In genomic region chr7:141099911-141100691, GRCm38 (mm10) we compare ENCODE assay signal across 8 mouse cellular contexts. TPM values are rescaled to one million over a fixed set of nuclear protein-coding genes. Genes with fewer than 3 reads are reported as not detected.
A peak's percentile ranks its signal among the peaks of the same experiment; 100 is the strongest.
DNase-seq lines count a peak whose midpoint lies in the region; ATAC-seq lines count a peak whose summit lies in the region.

Gene Sigirr, minus strand, starts transcription at chr7:141100572.

- H3K4me2 ChIP-seq in heart, embryonic 16.5 days (ENCODE audit: low read depth, low read length), result peak within 1 kb of the TSS; percentile 77

- ATAC-seq in heart, embryonic 16.5 days (replicated peaks; ENCODE audit: extremely low read depth, insufficient read depth, low FRiP score), result 0 out of 2 replicates have a peak, but pooled peaks have one; percentile 5
- no peak for ATAC-seq in monocyte, adult 5-6 weeks (replicated peaks; ENCODE audit: insufficient number of reproducible peaks, low FRiP score, low TSS enrichment, poor library complexity, severe bottlenecking)

- H3K9ac ChIP-seq in heart, embryonic 16.5 days (ENCODE audit: low read length), result peak within 1 kb of the TSS; percentile 61

- intact Hi-C loops in heart, postnatal 25 days (cut with DNase I), result loop anchor here (10.0 kb wide), 1 partner anchor 265 kb away; no protein-coding TSS in a partner anchor

- H3K36me3 ChIP-seq in heart, embryonic 16.5 days (ENCODE audit: control insufficient read depth, insufficient read depth), result no peaks in the 10 kb centered on the region

- 1% methylated on average over 56 of the region's 56 CpGs for WGBS in heart, embryonic 16.5 days

- H3K4me3 ChIP-seq in heart, embryonic 16.5 days (ENCODE audit: low read length), result peak within 1 kb of the TSS; percentile 56

- H3K9me3 ChIP-seq in heart, embryonic 16.5 days (replicated peaks; ENCODE audit: control insufficient read depth, low read length), result no peaks in the 10 kb centered on the region

- DNase-seq in heart, adult 18-20 months, result peak; percentile 27 to 36
- DNase-seq in heart, postnatal 25 days (ENCODE audit: low spot score), result no peak
- peak; percentile 68 for DNase-seq in brain, adult 2 months (ENCODE audit: low read depth, low spot score)
- peak; percentile 67 to 82 for DNase-seq in kidney, postnatal 36 days
- peak; percentile 66 to 74 for DNase-seq in lung, postnatal 4 days
- peak; percentile 52 for DNase-seq in right cerebral cortex, postnatal 4 days

- H3K27ac ChIP-seq in heart, embryonic 16.5 days (ENCODE audit: low read length), result no peak within 1 kb of the TSS

- H3K4me1 ChIP-seq in heart, embryonic 16.5 days (ENCODE audit: control insufficient read depth, insufficient read depth, low read length), result peaks cover 7% of the 10 kb centered on the region

- peaks cover 7% of the 10 kb centered on the region for H3K27me3 ChIP-seq in heart, embryonic 16.5 days (ENCODE audit: control insufficient read depth, insufficient read depth, low read length)

RNA-seq across cellular contexts. Expression of gene Sigirr, which starts in this region (rescaled TPM):
- 1 to 10 TPM; 4.2 to 4.7 TPM for total RNA-seq in heart, adult 18-20 months (2021)
- 1 to 10 TPM; 4.8 to 7.7 TPM for total RNA-seq in heart, postnatal 25 days (2021)
- 7.4 and 8.5 TPM in 2 replicates for polyA plus RNA-seq in heart, embryonic 16.5 days (2015; fragmentation: Nextera tagmentation; extraction: Ambion mirVana)
- total RNA-seq in monocyte, adult 5-6 weeks (2017), result 9.1 to 25.0 TPM (median 12.5 TPM) in 3 replicates
